Mouse (Mus musculus) heart, embryonic 16.5 days (tissue): ENCODE measurements around the gene Edc3. TPM values are rescaled to one million over a fixed set of nuclear protein-coding genes. Genes with fewer than 3 reads are reported as not detected.
"Not testable (repeated sequence)": the region's sequence is repeated elsewhere in the genome, so short reads cannot be mapped to it uniquely, and the experiment has no call there.

Experiments used
- ATAC-seq: fragments of 200-750 bp; cut with Nextera tagmentation; replicated peaks from 2 replicates; pipeline ENCODE4 v1.8.0; 2017; ENCODE audit warnings: moderate number of reproducible peaks; ENCODE audit not compliant: insufficient read depth, low FRiP score; ENCODE audit errors: extremely low read depth
- H3K27ac ChIP-seq: fragments of 300-500 bp; sonication (generic); 2 replicates; pipeline ENCODE4 v1.5.1; 2014; ENCODE audit warnings: mild to moderate bottlenecking, low read length, control low read depth, moderate library complexity
- H3K27me3 ChIP-seq: fragments of 300-500 bp; sonication (generic); 2 replicates; pipeline ENCODE4 v1.6.1; 2014; ENCODE audit warnings: low read length, mixed read lengths; ENCODE audit not compliant: control insufficient read depth, insufficient read depth
- H3K36me3 ChIP-seq: fragments of 300-500 bp; sonication (generic); 2 replicates; pipeline ENCODE4 v1.6.1; 2014; ENCODE audit not compliant: control insufficient read depth, insufficient read depth
- H3K4me1 ChIP-seq: fragments of 300-500 bp; sonication (generic); 2 replicates; pipeline ENCODE4 v1.6.1; 2014; ENCODE audit warnings: low read length, mixed read lengths; ENCODE audit not compliant: control insufficient read depth, insufficient read depth
- H3K4me2 ChIP-seq: fragments of 300-500 bp; sonication (generic); 2 replicates; pipeline ENCODE4 v1.6.1; 2014; ENCODE audit warnings: low read depth, mild to moderate bottlenecking, control low read depth, low read length
- H3K4me3 ChIP-seq: fragments of 300-500 bp; sonication (generic); 2 replicates; pipeline ENCODE4 v1.5.1; 2014; ENCODE audit warnings: mild to moderate bottlenecking, control low read depth, low read length
- H3K9ac ChIP-seq: fragments of 300-500 bp; sonication (generic); 2 replicates; pipeline ENCODE4 v1.6.1; 2014; ENCODE audit warnings: low read length, control low read depth
- H3K9me3 ChIP-seq: fragments of 300-500 bp; sonication (generic); replicated peaks from 2 replicates; pipeline ENCODE4 v1.6.1; 2016; ENCODE audit warnings: low read length; ENCODE audit not compliant: control insufficient read depth
- WGBS: fragments of 180-500 bp; shearing (Covaris S2); extraction: QIAGEN DNeasy Blood & Tissue Kit; methylation state at CpG from one replicate; pipeline ENCODE4 v1.1.7; 2014; 5-methylcytosine and 5-hydroxymethylcytosine counted together
- polyA plus RNA-seq: library from polyadenylated mRNA; unstranded; fragments of >200 nt; fragmentation: Nextera tagmentation; extraction: Ambion mirVana; gene quantifications from 2 replicates; pipeline ENCODE4 v1.2.1, GENCODE M21; 2015

Gene Edc3
- polyA plus RNA-seq, 1 experiment from 2014 or later, result 18.2 TPM

DNA sequence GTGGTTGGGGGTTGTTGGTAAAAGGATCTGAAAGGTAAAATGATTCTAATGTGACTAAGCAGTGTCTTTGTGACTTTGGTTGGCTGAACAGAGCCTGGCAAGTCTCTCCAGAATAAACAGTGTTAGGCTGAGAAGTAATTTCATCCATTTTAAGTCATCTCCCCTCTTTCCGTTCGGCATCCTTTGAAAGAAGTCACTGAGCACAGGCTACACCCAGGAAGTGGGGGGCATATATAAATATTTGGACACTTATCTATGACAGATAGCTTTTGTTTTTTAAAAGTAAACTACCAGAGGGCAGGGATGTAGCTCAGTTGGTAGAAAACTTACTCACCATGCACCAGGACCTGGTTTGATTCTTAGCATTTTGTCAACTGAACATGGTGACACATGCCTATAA is 19.7 kb upstream of the Edc3 start:
- no peaks in the 10 kb centered on the region for H3K27me3 ChIP-seq
- WGBS, result 67% methylated on average over 2 of the region's 2 CpGs
- H3K9ac ChIP-seq, result no peak overlapping the region
- H3K9me3 ChIP-seq, result no peaks in the 10 kb centered on the region
- ATAC-seq, result no peak
- no peak overlapping the region for H3K4me3 ChIP-seq
- no peak overlapping the region for H3K27ac ChIP-seq
- no peaks in the 10 kb centered on the region for H3K36me3 ChIP-seq
- no peaks in the 10 kb centered on the region for H3K4me1 ChIP-seq
- no peak overlapping the region for H3K4me2 ChIP-seq

DNA sequence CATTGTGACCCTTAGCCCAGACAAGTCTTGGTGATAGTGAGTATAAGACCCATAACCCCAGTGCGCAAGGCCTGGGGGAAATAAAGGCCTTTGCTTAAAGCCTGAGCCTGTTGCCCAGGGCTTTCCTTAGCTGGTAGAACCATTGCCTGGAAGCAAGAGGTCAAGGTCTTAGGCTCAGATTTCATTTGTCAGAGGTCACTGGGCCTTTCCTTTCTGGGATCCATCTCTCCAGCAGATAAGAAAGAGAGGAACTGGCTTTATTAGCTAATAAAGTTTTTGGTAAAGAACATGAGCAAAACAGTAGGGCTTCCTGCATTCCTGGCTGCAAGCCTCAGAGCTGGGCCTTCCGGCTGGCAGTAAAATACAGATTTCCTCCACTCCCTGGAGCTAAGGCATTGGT is 14.2 kb upstream of the Edc3 start:
- Histone ChIP-seq H3K36me3 (no peaks in the 10 kb centered on the region), H3K27ac (no peak overlapping the region), H3K4me1 (peaks cover 11% of the 10 kb centered on the region), H3K4me2 (no peak overlapping the region), H3K27me3 (peaks cover 26% of the 10 kb centered on the region), H3K4me3 (no peak overlapping the region), H3K9me3 (no peaks in the 10 kb centered on the region), H3K9ac (no peak overlapping the region)
- ATAC-seq, result no peak
- 82% methylated on average over 2 of the region's 2 CpGs for WGBS

DNA sequence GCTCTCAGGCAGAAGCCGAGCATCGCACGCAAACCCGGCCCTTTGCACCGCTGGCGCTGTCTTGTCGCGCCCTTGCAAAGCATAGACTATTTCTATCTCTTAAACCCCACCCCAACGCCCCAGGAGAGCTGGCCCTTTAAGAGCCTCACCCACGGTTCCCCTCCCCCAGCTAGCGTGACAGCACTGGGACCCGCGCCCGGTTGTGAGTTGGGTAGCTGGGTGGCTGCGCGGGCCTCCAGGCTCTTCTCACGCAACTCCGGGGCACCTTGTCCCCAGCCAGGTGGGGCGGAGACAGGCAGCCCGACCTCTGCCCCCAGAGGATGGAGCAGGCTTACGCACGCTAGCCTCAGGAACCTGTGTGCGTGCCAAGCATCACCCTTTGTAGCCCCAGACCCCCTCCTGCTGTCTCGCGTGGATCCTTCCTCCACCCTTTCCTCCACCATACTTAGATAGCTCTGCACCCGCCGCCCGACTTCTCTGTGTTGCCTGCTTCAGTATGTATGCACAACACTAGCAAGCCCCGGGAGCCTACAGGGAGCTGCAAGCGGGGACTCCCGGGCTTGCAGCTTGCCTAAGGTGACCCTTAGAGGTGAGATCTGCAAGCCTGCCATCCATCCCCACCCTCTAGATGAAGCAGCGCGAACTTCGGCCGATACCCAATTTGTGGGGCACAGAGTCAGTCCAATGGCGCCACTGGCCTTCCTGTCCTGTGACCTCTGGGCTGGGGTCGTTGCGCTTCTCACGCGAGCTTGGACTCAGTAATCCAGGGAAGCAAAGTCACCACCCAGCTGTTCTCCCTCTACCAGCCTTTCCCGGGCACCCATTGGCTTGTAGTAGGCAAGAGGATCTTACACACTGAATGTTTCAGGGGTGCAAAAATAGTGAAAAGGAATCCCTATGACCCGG is 11.7 kb upstream of the Edc3 start:
- peak; percentile 23 for ATAC-seq

DNA sequence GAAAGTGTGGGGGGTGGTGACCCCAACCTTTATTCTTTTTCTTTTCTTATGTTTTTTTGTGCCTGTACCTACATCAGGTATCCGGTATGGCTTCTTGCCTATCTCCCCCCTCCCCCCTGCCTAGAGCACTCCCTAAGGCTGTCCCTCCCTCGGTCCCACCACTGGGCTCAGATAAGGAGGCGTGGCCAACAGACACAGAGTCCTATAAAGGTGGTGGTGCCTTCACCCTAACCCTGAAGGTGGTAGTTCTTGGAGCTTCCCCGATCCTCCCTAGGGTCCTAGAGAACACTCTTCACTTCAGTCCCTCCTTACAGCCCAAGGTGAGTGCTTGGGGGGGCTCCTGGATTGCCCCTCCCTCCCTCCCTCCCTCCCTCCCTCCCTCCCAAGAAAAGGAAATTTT is 11.0 kb upstream of the Edc3 start:
- Histone ChIP-seq H3K9ac (no peak overlapping the region), H3K4me2 (no peak overlapping the region), H3K27me3 (peaks cover 26% of the 10 kb centered on the region), H3K4me3 (no peak overlapping the region), H3K4me1 (peaks cover 11% of the 10 kb centered on the region), H3K27ac (no peak overlapping the region), H3K9me3 (no peaks in the 10 kb centered on the region), H3K36me3 (no peaks in the 10 kb centered on the region)
- WGBS, result 27% methylated on average over 4 of the region's 4 CpGs
- ATAC-seq, result no peak

More for the DNA sequence above, 11.7 kb upstream of the Edc3 start:
- H3K4me3 ChIP-seq, result peak overlapping the region; percentile 58
- peaks cover 11% of the 10 kb centered on the region for H3K4me1 ChIP-seq
- WGBS, result 3% methylated on average over 42 of the region's 42 CpGs
- H3K36me3 ChIP-seq, result no peaks in the 10 kb centered on the region
- H3K4me2 ChIP-seq, result peak overlapping the region; percentile 88
- peaks cover 26% of the 10 kb centered on the region for H3K27me3 ChIP-seq
- H3K27ac ChIP-seq, result no peak overlapping the region
- H3K9ac ChIP-seq, result peak overlapping the region; percentile 57
- no peaks in the 10 kb centered on the region for H3K9me3 ChIP-seq

DNA sequence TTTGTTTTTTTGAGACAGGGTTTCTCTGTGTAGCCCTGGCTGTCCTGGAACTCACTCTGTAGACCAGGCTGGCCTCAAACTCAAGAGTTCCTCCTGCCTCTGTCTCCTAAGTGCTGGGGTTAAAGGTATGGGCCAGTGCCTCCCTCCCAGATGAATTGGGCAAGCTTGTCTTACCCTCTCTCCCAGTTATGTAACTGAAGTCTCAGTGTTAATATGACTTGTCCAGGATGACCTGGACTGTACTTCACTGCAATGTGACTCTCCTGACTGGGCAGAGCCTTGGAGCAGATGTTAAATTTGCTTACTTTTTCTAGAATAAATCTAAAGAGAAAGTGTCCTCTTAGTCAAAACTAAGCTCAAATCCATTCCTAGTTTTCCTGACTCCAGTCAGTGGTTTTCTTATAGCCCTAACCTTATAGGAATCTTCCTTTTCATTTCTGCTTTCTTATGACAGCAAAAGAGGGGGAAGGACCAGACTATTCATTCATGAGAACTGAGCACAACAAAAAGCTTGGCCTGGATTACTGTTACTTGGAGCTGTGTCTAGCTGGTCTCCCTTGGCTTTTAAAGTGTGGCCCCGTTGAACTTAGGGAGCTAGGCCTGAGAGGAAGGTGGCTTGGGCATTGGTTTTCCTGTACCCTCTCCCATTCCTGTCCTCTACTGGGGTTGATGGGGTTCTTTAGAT is 9.7 kb upstream of the Edc3 start:
- Histone ChIP-seq H3K36me3 (no peaks in the 10 kb centered on the region), H3K4me3 (no peak overlapping the region), H3K4me1 (peaks cover 11% of the 10 kb centered on the region), H3K27me3 (peaks cover 26% of the 10 kb centered on the region), H3K4me2 (no peak overlapping the region), H3K27ac (no peak overlapping the region), H3K9ac (no peak overlapping the region), H3K9me3 (no peaks in the 10 kb centered on the region)
- WGBS, result 65% methylated on average over 1 of the region's 1 CpGs
- no peak for ATAC-seq

DNA sequence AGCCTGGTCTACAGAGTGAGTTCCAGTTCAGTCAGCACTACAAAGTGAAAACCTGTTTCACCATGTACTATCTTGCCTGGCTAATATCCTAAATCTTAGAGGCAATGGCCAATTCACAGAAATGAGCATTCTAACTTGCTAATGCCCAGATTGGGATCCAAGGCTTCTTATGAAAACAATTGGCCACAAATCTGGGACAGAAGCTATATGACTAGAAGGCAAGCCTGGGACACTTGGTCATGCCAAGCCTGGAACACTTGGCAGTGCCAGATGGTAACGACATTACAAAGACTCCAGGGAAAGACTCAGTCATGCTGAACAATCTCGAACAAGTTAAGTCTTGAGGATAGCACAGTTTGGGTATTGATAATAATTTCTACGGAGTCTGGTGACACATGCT is 1.8 kb upstream of the Edc3 start:
- no peaks in the 10 kb centered on the region for H3K27me3 ChIP-seq
- no peak overlapping the region for H3K27ac ChIP-seq
- H3K4me1 ChIP-seq, result peaks cover 10% of the 10 kb centered on the region
- no peak overlapping the region for H3K9ac ChIP-seq
- H3K36me3 ChIP-seq, result no peaks in the 10 kb centered on the region
- peaks cover 5% of the 10 kb centered on the region for H3K9me3 ChIP-seq
- WGBS, result 80% methylated on average over 3 of the region's 3 CpGs
- no peak overlapping the region for H3K4me2 ChIP-seq
- H3K4me3 ChIP-seq, result no peak overlapping the region
- ATAC-seq, result no peak

DNA sequence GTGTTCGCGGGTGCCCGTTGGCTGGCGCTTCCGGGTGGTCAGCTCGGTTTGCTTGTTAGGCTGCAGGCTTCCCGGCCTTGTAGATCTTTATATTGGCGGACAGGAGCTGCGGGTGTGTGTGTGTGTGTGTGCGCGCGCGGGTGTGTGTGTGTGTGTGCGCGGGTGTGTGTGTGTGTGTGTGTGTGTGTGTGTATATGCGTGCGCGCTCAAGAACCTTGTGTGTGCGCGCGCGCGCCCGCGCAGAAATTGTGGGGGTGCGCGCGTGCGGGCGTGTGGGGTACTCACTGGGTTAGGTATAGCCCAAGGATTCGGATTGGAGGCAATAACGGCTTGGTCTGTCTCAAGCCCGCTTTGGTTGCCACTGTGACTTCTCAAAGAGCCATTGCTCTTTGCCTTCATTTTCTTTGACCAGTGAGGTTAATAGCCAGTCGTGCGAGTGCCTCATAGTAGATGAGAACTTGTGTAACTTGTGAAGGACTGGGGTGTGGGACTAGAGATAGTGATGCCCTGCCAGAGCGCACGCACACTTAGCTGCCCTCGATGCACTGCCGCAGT is 457 bp downstream of the Edc3 start:
- Histone ChIP-seq H3K36me3 (peaks cover 4% of the 10 kb centered on the region), H3K9ac (peak overlapping the region; percentile 93), H3K27me3 (no peaks in the 10 kb centered on the region), H3K4me3 (peak overlapping the region; percentile 93), H3K9me3 (peaks cover 5% of the 10 kb centered on the region), H3K4me1 (peaks cover 10% of the 10 kb centered on the region), H3K4me2 (peak overlapping the region; percentile 92), H3K27ac (peak overlapping the region; percentile 84)
- peak; percentile 63 for ATAC-seq
- WGBS, result 2% methylated on average over 39 of the region's 39 CpGs

DNA sequence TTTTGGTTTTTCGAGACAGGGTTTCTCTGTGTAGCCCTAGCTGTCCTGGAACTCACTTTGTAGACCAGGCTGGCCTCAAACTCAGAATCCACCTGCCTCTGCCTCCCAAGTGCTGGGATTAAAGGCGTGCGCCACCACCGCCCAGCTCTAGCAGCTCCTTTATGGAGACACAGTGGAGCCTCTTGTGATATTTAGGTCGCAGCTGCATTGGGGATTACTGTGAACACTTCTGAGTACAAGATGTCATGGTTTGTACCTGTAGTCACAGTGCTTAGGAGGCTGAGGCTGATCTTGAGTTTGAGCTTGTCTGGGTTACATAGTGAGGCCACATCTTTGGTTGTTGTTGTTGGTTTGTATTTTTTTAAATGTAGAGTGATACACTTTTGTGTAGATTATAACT is 1.9 kb downstream of the Edc3 start:
- ATAC-seq, H3K4me2 ChIP-seq, H3K4me3 ChIP-seq, H3K9me3 ChIP-seq, H3K4me1 ChIP-seq, H3K27me3 ChIP-seq, H3K9ac ChIP-seq, H3K27ac ChIP-seq: not testable (repeated sequence)
- WGBS, result 74% methylated on average over 5 of the region's 5 CpGs
- H3K36me3 ChIP-seq, result peaks cover 14% of the 10 kb centered on the region

DNA sequence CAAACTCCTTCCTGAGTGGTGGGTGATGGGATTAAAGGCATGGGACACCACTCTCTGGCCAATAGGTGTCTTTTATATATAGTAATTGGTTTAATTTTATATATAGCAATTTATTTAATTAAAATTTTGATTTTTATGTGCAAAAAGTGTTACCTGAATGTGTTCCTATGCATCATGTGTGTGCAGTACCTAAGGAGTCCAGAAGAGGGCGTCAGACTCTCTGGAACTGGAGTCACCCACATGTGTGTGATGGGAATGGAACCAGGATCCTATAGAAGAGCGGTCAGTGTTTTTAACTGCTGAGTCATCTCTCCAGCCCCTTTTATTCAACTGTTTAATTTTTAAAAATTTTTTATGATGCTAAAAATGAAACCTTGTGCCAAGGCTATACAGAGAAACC is 3.9 kb downstream of the Edc3 start:
- ATAC-seq, result no peak
- no peak overlapping the region for H3K4me3 ChIP-seq
- no peak overlapping the region for H3K9ac ChIP-seq
- H3K4me2 ChIP-seq, result no peak overlapping the region
- H3K27ac ChIP-seq, result no peak overlapping the region
- peaks cover 5% of the 10 kb centered on the region for H3K9me3 ChIP-seq
- H3K36me3 ChIP-seq, result peaks cover 30% of the 10 kb centered on the region
- peaks cover 10% of the 10 kb centered on the region for H3K4me1 ChIP-seq
- no peaks in the 10 kb centered on the region for H3K27me3 ChIP-seq
- 66% methylated on average over 2 of the region's 2 CpGs for WGBS
